Mouse (Mus musculus) lung, adult 2 months (tissue): Measurements from ENCODE around the gene Ddit4. TPM values are rescaled to one million over a fixed set of nuclear protein-coding genes. Genes with fewer than 3 reads are reported as not detected.

Source experiments
- DNase-seq: peaks from one replicate; pipeline ENCODE4 v3.0.0; 2022
- H3K4me1 ChIP-seq: fragments of 200-500 bp; 2 replicates; pipeline ENCODE4 v1.6.1; 2011; ENCODE audit warnings: low read length; ENCODE audit not compliant: control insufficient read depth, insufficient read depth
- H3K4me3 ChIP-seq: fragments of 200-500 bp; replicated peaks from 2 replicates; pipeline ENCODE3; 2011; ENCODE audit warnings: low read depth, mild to moderate bottlenecking, control low read depth, low read length; ENCODE audit errors: extremely low read depth
- CTCF ChIP-seq: fragments of 200-500 bp; IDR thresholded peaks from 2 replicates; pipeline ENCODE4 v1.5.1; 2011; ENCODE audit warnings: mild to moderate bottlenecking, low read length, control low read depth; ENCODE audit not compliant: insufficient read depth
- POLR2A ChIP-seq: fragments of 200-500 bp; IDR thresholded peaks from 2 replicates; pipeline ENCODE4 v1.6.1; 2011; ENCODE audit warnings: low read depth, mild to moderate bottlenecking, control low read depth, low read length, borderline replicate concordance; ENCODE audit errors: extremely low read depth
- WGBS: fragments of 180-500 bp; shearing (Covaris S2); methylation state at CpG from one replicate; pipeline ENCODE4 v1.1.7; 2018; 5-methylcytosine and 5-hydroxymethylcytosine counted together
- polyA plus RNA-seq: library from polyadenylated mRNA; depleted of rRNA; stranded (reverse); fragments of >200 nt; gene quantifications from 2 replicates; pipeline ENCODE4 v1.2.3, GENCODE M21; 2012

Gene Ddit4
- polyA plus RNA-seq, 1 experiment = 32.6 TPM

DNA sequence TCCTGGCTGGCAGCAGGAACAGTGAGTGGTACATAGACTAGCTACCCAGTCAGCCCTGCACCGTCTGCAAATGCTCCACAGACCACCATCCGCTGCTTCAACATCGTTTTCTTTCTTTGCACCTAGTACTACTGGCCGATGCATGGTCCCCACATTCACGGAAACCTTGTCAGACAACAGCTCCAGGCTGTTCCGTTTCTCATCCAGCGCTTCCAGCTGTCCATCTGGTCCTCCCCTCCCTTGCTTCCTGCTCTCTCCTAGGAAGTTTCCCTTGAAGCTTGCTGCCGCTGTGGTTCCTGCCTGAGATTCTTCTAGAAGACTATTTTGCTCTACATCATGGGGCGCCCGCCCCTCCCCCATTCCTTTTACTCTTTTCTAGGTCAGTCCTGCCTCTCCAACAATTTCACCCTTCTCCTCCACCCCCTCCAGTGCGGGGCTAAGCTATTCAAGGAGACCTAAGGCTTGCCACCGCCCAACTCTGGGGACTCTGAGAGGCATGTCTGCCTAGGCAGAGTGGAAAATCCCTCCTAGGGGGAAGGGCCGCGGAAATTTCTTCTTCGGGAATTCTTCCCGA is 8.7 kb downstream of the Ddit4 start:
- peak; percentile 70 for DNase-seq
- no peak for TF ChIP-seq CTCF
- TF ChIP-seq POLR2A = no peak
- Histone ChIP-seq H3K4me3 (peak overlapping the region; percentile 8), H3K4me1 (peaks cover 12% of the 10 kb centered on the region)
- 4% methylated on average over 16 of the region's 16 CpGs for WGBS

DNA sequence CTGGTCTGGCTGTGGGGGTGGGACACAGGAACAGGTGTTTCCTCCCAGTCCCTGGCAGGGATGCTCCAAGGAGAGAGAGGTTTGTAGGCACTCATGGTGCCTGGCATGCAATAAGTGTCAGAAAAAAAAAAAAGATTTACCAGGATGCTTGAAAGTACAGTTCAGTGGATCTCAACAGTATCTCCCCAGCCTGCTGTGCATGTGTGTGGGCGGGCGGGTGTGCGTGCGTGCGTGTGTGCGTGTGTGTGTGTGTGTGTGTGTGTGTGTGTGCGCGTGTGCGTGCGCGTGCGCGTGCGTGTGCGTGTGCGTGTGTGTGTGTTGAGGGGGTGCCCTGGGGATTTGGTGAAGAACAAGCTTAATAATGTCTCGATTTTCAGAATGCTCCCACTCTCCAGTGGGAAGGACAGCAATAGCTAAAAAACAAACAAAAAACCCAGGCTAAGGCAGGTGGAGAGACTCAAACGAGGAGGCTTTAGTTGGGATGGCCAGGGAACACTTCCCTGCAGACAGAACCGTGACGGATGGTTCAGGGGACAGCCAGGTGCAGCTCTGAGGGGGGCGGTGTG is 9.3 kb downstream of the Ddit4 start:
- Histone ChIP-seq H3K4me3 (peak overlapping the region; percentile 8), H3K4me1 (peaks cover 10% of the 10 kb centered on the region)
- no peak for DNase-seq
- TF ChIP-seq POLR2A (no peak), CTCF (no peak)
- 47% methylated on average over 21 of the region's 21 CpGs for WGBS

DNA sequence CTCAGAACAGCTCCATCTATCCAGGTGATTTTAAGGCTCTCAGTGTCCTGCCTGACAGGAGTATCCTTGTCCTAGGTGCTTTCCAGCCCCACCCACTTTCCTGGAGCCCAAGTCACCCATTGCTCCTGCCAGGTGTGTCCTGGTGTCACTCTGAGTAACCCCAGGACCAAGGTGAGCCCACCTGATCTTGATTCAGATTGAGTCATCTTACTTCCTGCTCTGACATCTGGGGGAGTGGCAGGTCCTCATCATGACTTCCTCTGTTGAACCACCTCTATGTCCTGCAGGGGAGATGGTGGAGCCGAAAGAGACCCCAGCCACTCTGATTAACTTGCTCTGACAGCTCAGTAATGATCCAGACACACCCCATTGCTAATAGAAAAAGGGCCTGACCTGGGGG is 12.6 kb downstream of the Ddit4 start:
- TF ChIP-seq POLR2A = no peak
- no peak for TF ChIP-seq CTCF
- DNase-seq = no peak
- Histone ChIP-seq H3K4me1 (peaks cover 10% of the 10 kb centered on the region; the same call in 1 of the 2 replicates), H3K4me3 (no peak overlapping the region)
- whole genome bisulfite sequencing = 57% methylated on average over 1 of the region's 1 CpGs

DNA sequence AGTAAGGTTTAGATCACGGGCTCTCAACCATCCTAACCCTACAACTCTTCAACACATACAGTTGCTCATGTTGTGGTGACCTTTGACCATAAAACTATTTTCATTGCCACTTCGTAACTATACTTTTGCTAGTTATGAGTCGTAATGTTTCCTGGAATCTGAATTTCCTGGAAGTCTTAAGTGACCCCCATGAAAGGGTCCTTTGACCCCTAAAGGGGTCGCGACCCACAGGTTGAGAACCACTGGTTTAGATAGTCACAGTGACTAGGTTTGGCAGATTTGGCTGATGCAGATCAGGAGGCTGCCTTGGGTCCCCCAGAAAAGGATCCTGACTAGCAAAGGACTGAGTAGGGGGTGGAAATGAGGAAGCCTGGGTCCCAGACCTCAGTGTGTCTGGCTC is 13.0 kb downstream of the Ddit4 start:
- Histone ChIP-seq H3K4me1 (peaks cover 8% of the 10 kb centered on the region; the same call in 1 of the 2 replicates), H3K4me3 (no peak overlapping the region)
- 88% methylated on average over 5 of the region's 5 CpGs for WGBS
- DNase-seq = no peak
- TF ChIP-seq POLR2A = no peak
- no peak for TF ChIP-seq CTCF

DNA sequence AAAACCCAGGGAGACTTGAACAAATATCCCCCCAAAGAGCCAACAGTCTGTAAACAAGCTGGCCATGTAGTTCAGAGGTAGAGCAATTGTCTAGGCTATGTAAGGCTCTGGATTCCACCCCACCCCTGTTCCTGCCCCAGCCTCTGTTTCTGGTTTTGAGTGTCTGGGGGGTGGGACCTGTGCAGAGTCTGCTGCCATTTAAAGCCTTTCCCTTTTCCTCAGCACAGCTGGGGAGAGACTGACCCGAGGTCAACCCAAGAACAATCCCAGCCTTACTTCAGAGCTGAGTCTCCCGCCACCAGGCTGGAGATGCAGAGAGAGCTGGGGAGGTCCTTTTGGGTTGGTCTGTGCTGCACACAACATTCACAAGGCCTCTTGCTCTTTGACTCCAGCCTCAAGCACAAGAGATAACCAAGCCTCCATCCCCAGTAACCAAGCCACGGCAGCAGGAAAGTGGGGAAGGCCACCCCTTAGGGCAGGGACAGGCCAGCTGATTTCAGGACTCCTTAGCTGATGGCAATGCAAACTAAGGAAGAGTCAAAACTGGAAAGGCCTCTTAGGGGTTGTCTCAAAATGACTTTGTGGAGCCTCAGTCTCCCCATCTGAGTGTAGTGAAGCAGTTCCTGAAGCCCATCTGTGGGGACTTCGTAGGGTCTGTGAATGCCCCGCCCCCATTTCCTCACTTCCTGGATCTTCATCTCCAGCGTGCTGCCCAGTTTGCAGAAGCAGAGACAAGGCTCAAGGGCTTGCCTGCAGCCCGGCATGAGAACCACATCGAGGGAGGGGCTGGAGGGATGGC is 15.4 kb downstream of the Ddit4 start:
- no peak for TF ChIP-seq CTCF
- TF ChIP-seq POLR2A = no peak
- WGBS = 42% methylated on average over 8 of the region's 8 CpGs
- no peak for DNase-seq
- Histone ChIP-seq H3K4me3 (no peak overlapping the region), H3K4me1 (peaks cover 8% of the 10 kb centered on the region)

DNA sequence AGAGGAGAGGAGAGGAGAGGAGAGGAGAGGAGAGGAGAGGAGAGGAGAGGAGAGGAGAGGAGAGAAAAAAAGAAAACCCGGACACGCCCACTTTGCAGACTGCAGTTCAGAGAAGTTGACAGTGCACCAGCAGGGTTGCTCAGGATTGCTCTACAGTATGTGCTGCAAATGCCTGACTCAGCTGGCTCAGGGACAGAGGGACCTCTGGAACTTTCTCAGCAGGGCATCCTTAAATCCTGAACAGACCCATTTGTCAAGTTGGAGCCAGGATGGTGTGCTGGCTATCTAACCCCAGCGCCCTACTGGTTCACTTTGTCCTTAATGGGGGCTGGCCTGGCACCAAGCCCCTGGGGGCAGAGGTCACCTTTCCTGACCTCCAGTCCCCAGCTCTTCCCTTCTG is 17.6 kb downstream of the Ddit4 start:
- TF ChIP-seq POLR2A = no peak
- no peak for TF ChIP-seq CTCF
- DNase-seq = no peak
- H3K4me1 ChIP-seq = peaks cover 8% of the 10 kb centered on the region
- 78% methylated on average over 3 of the region's 3 CpGs for WGBS
- no peak overlapping the region for H3K4me3 ChIP-seq

DNA sequence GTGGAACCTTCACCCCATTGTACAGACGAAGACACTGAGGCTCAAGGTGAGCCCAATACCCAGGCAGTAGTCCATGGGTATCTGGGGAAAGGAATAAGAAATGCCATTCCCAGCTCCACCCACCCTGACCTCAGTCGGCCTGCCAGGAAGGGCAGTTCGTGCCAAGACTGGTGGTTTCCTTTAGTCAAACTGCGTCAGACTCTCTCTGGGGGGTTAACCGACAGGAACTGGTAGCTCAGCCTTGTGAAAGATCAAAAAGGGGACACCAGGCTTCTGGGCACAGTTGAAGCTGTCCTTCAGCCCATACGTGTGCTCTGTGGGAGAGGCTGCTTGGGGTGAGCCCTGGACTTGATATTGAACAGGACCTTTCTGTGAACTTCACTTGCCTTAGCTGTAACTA is 19.1 kb downstream of the Ddit4 start:
- DNase-seq = no peak
- no peak overlapping the region for H3K4me3 ChIP-seq
- peaks cover 8% of the 10 kb centered on the region for H3K4me1 ChIP-seq

DNA sequence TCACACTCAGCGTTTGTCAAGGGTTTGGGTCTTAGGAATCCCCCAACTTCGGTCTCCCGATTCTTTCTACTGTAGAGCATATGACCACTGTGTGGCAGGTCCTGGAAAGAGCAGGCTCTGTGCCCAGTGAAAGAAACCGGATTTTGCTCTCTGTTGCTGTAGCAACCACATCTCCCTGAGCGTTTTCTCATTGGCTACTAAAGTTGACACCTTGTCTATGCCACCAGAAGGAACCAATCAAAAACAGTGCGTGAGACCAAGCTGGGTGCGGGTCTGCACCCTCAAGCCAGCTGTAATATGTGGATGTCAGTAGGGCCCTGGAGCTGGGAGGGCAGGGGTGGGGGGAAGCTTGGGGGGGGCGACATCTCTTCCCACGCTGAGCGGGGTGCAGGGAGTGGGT is 20.6 kb downstream of the Ddit4 start:
- no peak for DNase-seq
- WGBS = 46% methylated on average over 10 of the region's 10 CpGs
- H3K4me1 ChIP-seq = peaks cover 8% of the 10 kb centered on the region
- no peak overlapping the region for H3K4me3 ChIP-seq
- TF ChIP-seq CTCF = no peak
- TF ChIP-seq POLR2A = no peak

More for the DNA sequence above, 19.1 kb downstream of the Ddit4 start:
- TF ChIP-seq CTCF (no peak), POLR2A (no peak)
- WGBS = 37% methylated on average over 6 of the region's 6 CpGs

DNA sequence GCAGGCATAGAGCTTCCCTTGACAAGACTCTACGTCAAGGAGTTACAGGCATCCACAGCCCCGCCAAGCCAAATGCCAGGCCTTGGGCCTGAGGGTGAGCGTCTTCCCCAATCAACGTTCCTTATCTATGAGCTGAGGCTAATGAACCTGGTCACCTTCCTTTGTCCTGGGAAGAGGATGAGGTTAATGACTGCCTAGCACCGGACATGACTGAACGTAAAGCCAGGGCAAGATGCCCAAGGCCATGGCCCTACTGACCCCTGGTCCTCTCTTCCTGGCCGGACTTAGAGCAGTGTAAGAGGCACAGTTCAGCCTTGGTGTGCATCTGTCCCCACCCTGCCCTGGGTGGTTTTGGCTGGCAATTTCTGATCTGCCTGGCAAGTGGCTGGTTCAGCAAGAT is 22.4 kb downstream of the Ddit4 start:
- H3K4me3 ChIP-seq = no peak overlapping the region
- no peak for DNase-seq
- no peak for TF ChIP-seq CTCF
- no peak for TF ChIP-seq POLR2A
- 80% methylated on average over 7 of the region's 7 CpGs for WGBS
- H3K4me1 ChIP-seq = peaks cover 8% of the 10 kb centered on the region

DNA sequence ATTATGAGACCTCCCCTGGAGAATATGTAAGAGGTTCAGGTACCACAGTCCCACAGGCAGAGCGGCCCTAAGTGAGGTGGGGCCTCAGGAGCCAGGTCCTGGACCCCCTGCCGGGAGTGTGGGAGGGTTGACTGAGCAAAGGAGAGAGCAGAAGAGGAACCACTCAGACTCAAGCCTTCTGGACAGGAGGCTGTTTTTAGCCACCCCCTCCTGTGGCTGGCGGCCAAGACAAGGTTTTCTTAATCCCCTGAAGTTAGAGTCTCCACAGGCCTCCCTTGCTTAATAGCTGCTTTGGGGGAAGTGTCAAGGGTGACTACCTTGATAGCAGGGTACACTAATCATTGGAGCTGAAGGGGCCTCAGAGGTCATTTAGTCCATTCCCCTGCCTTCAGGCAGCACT is 27.3 kb downstream of the Ddit4 start:
- TF ChIP-seq CTCF (no peak), POLR2A (no peak)
- H3K4me1 ChIP-seq = peaks cover 5% of the 10 kb centered on the region
- no peak overlapping the region for H3K4me3 ChIP-seq
- DNase-seq = no peak
- WGBS = 55% methylated on average over 3 of the region's 3 CpGs
